Mouse (Mus musculus): ENCODE measurements around the gene Dag1.

DNA sequence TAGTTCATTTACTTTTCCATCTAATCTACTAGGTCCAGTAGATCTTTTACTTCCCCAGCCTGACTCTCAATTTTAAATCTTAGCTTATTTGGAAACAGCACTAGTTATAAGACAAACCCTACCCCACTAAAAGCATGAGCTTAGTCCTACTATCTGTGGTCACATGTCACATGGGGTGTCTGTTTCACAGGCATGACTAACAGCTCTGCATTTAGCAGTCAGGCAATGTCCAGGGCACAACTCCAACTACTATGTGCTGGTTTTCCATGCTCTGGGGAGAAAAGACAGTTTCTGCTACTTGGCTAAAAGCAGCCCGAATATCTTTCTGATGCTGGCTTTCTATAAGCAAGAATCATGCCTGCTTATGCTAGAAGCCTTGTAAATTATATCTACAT, 43.4 kb downstream of the Dag1 start:
- no peak for TF ChIP-seq POLR2A (IDR thresholded peaks at IDR 0.05; ENCODE audit: low read depth, low read length)
- no peak for TF ChIP-seq CTCF (conservative IDR thresholded peaks at IDR 0.05; ENCODE audit: insufficient read depth, insufficient read length, low read depth, low read length)
